Mouse (Mus musculus) left cerebral cortex, postnatal 25 days (tissue): Measurements from ENCODE around the gene Slc22a26. TPM values are rescaled to one million over a fixed set of nuclear protein-coding genes. Genes with fewer than 3 reads are reported as not detected.
"Not testable (repeated sequence)": the region's sequence is repeated elsewhere in the genome, so short reads cannot be mapped to it uniquely, and the experiment has no call there.

Source experiments
- DNase-seq, 2 experiments: peaks; one replicate each; pipeline ENCODE4 v3.0.0; 2022; ENCODE audit warnings: low spot score in 2 of 2, mixed read lengths in 1 of 2
- intact Hi-C: fragments of 180-260 bp; cut with DNase I; formaldehyde crosslinking; loops from one replicate; pipeline ENCODE4 v1.15.1; 2025
- total RNA-seq, 2 experiments: library from RNA; stranded (reverse); gene quantifications; 2 replicates each; pipeline ENCODE4 v1.2.3; 2021

The Slc22a26 gene
- total RNA-seq, result not detected

- intact Hi-C loops, result no loop called here
- no peak for DNase-seq
Measured at GRCm38 (mm10) chr19:7802571-7802970, at the start of gene Slc22a26. Gene Slc22a26, minus strand, starts transcription at chr19:7802667.

DNA sequence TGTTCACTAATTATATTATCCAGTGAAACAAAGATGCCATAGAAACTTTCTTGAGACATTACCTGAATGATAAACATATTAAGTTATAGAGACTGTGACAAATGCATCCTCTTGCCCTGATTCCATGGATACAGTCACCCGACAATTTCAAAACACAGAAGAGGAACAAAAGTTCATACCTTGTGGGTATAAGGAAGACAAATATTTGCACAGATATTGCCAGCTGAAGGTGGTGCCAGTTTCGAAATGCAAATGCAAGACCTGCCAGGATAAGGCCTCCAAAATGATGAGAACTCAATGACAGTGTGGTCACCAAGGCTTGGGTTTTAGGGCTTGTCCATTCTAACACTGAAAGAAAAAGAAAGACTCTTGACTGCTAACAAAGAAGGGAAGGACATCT, 27.4 kb upstream of the Slc22a26 start:
- intact Hi-C loops, result no loop called here
- DNase-seq, result no peak

DNA sequence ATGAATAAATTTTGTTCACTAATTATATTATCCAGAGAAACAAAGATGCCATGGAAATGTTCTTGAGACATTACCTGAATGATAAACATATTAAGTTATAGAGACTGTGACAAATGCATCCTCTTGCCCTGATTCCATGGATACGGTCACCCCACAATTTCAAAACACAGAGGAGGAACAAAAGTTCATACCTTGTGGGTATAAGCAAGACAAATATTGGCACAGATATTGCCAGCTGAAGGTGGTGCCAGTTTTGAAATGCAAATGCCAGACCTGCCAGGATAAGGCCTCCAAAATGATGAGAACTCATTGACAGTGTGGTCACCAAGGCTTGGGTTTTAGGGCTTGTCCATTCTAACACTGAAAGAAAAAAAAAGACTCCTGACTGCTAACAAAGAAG, 11.9 kb downstream of the Slc22a26 start:
- intact Hi-C loops, result no loop called here
- no peak for DNase-seq

DNA sequence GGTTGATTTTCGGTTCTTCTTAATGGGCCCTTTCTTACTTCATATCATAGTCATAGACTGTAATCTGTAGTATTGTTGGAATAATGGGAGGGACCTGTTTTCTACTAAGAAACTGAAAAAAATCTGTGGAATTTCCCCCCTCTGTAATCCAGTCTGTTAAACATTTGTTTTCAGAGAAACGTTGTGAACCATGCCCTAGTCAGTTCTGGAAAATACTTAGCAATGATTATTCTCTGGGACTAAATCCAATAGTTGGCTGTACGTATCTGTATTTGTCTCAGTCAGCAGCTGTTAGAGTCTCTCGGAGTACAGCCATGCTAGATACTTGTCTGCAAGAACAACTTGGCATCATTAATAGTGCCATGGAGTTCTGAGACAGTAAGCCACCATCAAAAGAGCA, 27.2 kb downstream of the Slc22a26 start:
- DNase-seq, result peak in 1 of 2 experiments; percentile 1
- intact Hi-C loops, result no loop called here

DNA sequence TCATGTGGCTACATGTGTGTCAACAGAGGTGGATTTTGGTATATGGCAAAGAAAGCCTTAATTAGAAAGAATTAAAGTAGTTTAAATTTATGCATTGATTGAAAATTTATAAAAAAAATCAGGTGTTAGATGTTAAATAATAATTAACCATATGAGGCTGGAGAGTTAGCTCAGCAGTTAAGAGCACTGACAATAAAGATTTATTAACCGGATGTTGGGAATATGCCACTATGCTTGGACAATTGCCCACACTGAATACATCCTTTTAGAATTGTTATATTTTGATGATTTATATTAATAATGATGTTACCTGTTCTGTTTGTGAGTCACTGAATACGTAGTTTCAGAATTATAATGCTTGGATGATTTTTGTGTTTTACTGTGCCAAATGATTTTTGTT, 36.3 kb downstream of the Slc22a26 start:
- intact Hi-C loops, result no loop called here
- no peak for DNase-seq

DNA sequence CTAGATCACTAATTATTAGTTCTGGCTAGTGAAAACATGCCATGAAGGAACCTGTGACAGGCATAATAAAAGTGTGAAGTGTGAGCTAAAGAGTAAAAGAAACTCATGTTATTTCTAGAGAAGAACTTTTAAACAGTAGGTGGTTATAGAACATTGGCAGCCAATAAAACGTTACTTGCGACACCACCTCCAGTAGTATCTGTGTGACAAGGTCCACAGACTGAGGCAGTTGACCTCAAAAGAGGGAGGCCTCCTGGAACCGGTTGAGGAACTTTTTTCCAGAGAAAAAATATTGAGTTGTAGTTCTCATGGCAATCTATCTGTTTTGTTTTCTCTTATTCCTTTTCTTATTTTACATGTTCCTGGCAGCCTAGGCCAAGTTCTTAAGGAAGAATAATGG, 36.9 kb downstream of the Slc22a26 start:
- intact Hi-C loops, result no loop called here

GRCm38 (mm10) chr19:7753371-7753770, 49.1 kb downstream of the Slc22a26 start:
- DNase-seq, intact Hi-C loops: not testable (repeated sequence)

More for the DNA sequence above, 36.9 kb downstream of the Slc22a26 start:
- DNase-seq, result no peak

Other genes with a start within 250 kb of the Slc22a26 start
- 10 to 100 TPM; 21.5 to 21.7 TPM for gene Pla2g16, start 245.2 kb downstream of the Slc22a26 start, total RNA-seq
- under 1 TPM; 0.16 to 0.64 TPM for gene Lgals12, start 195.5 kb downstream of the Slc22a26 start, total RNA-seq
- gene Hrasls5, start 190.1 kb downstream of the Slc22a26 start, total RNA-seq, result not detected
- gene Slc22a19, start 91.4 kb downstream of the Slc22a26 start, total RNA-seq, result not detected
- not detected for gene Slc22a27, start 163.4 kb upstream of the Slc22a26 start, total RNA-seq